ENCODE assay signal across 8 mouse cellular contexts in the genomic region with DNA sequence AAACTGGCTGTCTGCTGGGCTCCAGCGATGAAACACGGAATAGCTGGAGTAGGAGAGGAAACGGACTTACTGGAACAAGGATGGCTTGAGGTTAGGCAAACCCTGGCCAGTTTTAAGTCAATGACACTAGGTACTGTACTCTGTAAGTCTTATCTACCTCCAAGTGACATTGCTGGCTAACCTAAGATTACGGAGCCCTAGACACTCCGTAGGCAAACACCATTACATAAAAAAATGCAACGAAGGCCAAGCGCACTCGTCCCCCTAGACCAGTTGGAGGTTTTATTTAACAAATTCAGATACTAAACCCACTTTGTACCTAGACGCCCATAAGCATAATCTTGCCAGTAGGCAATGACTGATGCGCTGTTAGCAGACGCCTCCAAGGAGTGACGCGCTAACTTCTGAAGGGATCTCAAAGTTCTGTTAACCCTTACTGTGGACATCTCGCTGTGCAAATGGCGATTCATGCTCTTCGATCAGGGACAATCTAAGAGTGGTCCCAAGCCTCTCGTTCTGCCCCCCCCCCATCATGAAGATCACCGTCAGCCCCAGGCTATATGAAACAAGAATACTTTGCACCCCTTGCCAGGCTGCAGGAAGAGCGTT. TPM values are rescaled to one million over a fixed set of nuclear protein-coding genes. Genes with fewer than 3 reads are reported as not detected.
A peak's percentile ranks its signal among the peaks of the same experiment; 100 is the strongest.
DNase-seq lines count a peak whose midpoint lies in the region; ATAC-seq and TF ChIP-seq lines count a peak whose summit lies in the region.

No protein-coding gene starts in this region.

- H3K4me3 ChIP-seq in embryonic facial prominence, embryonic 14.5 days (ENCODE audit: low read depth, low read length): peak overlapping the region; percentile 59
- H3K4me3 ChIP-seq in hindbrain, postnatal 0 days (ENCODE audit: low read length): peak overlapping the region; percentile 51
- peak overlapping the region; percentile 60 for H3K4me3 ChIP-seq in liver, embryonic 11.5 days (ENCODE audit: low read depth, low read length)
- H3K4me3 ChIP-seq in neural tube, embryonic 13.5 days: peak overlapping the region; percentile 56

- no peaks in the 10 kb centered on the region for H3K4me1 ChIP-seq in embryonic facial prominence, embryonic 14.5 days (ENCODE audit: control insufficient read depth, insufficient read depth, low read length)
- H3K4me1 ChIP-seq in hindbrain, postnatal 0 days (ENCODE audit: insufficient read depth, low read length): no peaks in the 10 kb centered on the region
- 0 out of 2 replicates have a peak, but pooled peaks cover 2% of the 10 kb centered on the region for H3K4me1 ChIP-seq in liver, embryonic 11.5 days (replicated peaks; ENCODE audit: control insufficient read depth, insufficient read depth, low read length)
- H3K4me1 ChIP-seq in neural tube, embryonic 13.5 days (replicated peaks): peaks cover 11% of the 10 kb centered on the region

- peak overlapping the region; percentile 52 for H3K4me2 ChIP-seq in embryonic facial prominence, embryonic 14.5 days (ENCODE audit: low read depth, low read length)
- peak overlapping the region; percentile 62 for H3K4me2 ChIP-seq in hindbrain, postnatal 0 days (ENCODE audit: low read depth, low read length)
- H3K4me2 ChIP-seq in liver, embryonic 11.5 days: peak overlapping the region; percentile 73
- H3K4me2 ChIP-seq in neural tube, embryonic 13.5 days: peak overlapping the region; percentile 76

- DNase-seq in layer of hippocampus, adult 18-20 months (ENCODE audit: low spot score in 2 of 2): peak; percentile 9 to 29
- no peak for DNase-seq in layer of hippocampus, adult 9-10 months (ENCODE audit: low spot score)
- DNase-seq in NIH3T3 (ENCODE audit: low read depth): peak; percentile 48
- peak; percentile 20 for DNase-seq in embryonic facial prominence, embryonic 14.5 days (ENCODE audit: low spot score)
- peak; percentile 53 for DNase-seq in hindbrain, postnatal 0 days (ENCODE audit: low spot score)
- DNase-seq in liver, embryonic 11.5 days (ENCODE audit: low spot score): no peak
- DNase-seq in urinary bladder, adult 2 months (ENCODE audit: low spot score): no peak

- H3K9me3 ChIP-seq in embryonic facial prominence, embryonic 14.5 days (ENCODE audit: control insufficient read depth, low read length): no peaks in the 10 kb centered on the region
- H3K9me3 ChIP-seq in hindbrain, postnatal 0 days (ENCODE audit: low read length): no peaks in the 10 kb centered on the region
- no peaks in the 10 kb centered on the region for H3K9me3 ChIP-seq in liver, embryonic 11.5 days (ENCODE audit: control insufficient read depth, low read length)
- no peaks in the 10 kb centered on the region for H3K9me3 ChIP-seq in neural tube, embryonic 13.5 days

- H3K36me3 ChIP-seq in embryonic facial prominence, embryonic 14.5 days (ENCODE audit: control insufficient read depth, insufficient read depth, low read length): peaks cover 12% of the 10 kb centered on the region
- H3K36me3 ChIP-seq in hindbrain, postnatal 0 days (ENCODE audit: insufficient read depth, low read length): no peaks in the 10 kb centered on the region
- peaks cover 7% of the 10 kb centered on the region for H3K36me3 ChIP-seq in liver, embryonic 11.5 days (ENCODE audit: control insufficient read depth, insufficient read depth, low read length)
- H3K36me3 ChIP-seq in neural tube, embryonic 13.5 days: peaks cover 13% of the 10 kb centered on the region

- TF ChIP-seq CTCF in hindbrain, postnatal 0 days (IDR thresholded peaks at IDR 0.05; ENCODE audit: low read depth): no peak

- H3K9ac ChIP-seq in embryonic facial prominence, embryonic 14.5 days (ENCODE audit: low read depth, low read length): peak overlapping the region; percentile 85
- H3K9ac ChIP-seq in hindbrain, postnatal 0 days (replicated peaks; ENCODE audit: low read length): peak overlapping the region; percentile 61
- H3K9ac ChIP-seq in liver, embryonic 11.5 days (ENCODE audit: low read depth, low read length): peak overlapping the region; percentile 75
- H3K9ac ChIP-seq in neural tube, embryonic 13.5 days: peak overlapping the region; percentile 81

- WGBS in embryonic facial prominence, embryonic 14.5 days: 23% methylated on average over 18 of the region's 19 CpGs
- 24% methylated on average over 19 of the region's 19 CpGs for WGBS in hindbrain, postnatal 0 days
- 9% methylated on average over 19 of the region's 19 CpGs for WGBS in liver, embryonic 11.5 days
- 17% methylated on average over 19 of the region's 19 CpGs for WGBS in neural tube, embryonic 13.5 days

- peak; percentile 38; the same call in 1 of the 2 replicates for ATAC-seq in embryonic facial prominence, embryonic 14.5 days (ENCODE audit: low read depth)
- peak; percentile 55 for ATAC-seq in hindbrain, postnatal 0 days
- ATAC-seq in liver, embryonic 11.5 days (replicated peaks; ENCODE audit: low FRiP score): peak; percentile 4; the same call in 1 of the 2 replicates
- ATAC-seq in neural tube, embryonic 13.5 days (ENCODE audit: low read depth): peak; percentile 38; the same call in 1 of the 2 replicates

- no peaks in the 10 kb centered on the region for H3K27me3 ChIP-seq in embryonic facial prominence, embryonic 14.5 days (replicated peaks; ENCODE audit: control insufficient read depth, insufficient read depth, low read length)
- no peaks in the 10 kb centered on the region for H3K27me3 ChIP-seq in hindbrain, postnatal 0 days (ENCODE audit: insufficient read depth, low read length)
- H3K27me3 ChIP-seq in liver, embryonic 11.5 days (replicated peaks; ENCODE audit: control insufficient read depth, insufficient read depth, low read length): no peaks in the 10 kb centered on the region
- no peaks in the 10 kb centered on the region for H3K27me3 ChIP-seq in neural tube, embryonic 13.5 days

- peak overlapping the region; percentile 91 for H3K27ac ChIP-seq in embryonic facial prominence, embryonic 14.5 days (replicated peaks; ENCODE audit: low read depth, low read length)
- H3K27ac ChIP-seq in hindbrain, postnatal 0 days: peak overlapping the region; percentile 86
- peak overlapping the region; percentile 87 for H3K27ac ChIP-seq in liver, embryonic 11.5 days (ENCODE audit: low read depth, low read length)
- H3K27ac ChIP-seq in neural tube, embryonic 13.5 days (replicated peaks): peak overlapping the region; percentile 89

RNA-seq across cellular contexts. Expression of a gene that starts 0.8 kb away (rescaled TPM):
- 100 to 1,000 TPM; 252 to 254 TPM for total RNA-seq in layer of hippocampus, adult 18-20 months (2021)
- 616 and 763 TPM in 2 replicates for polyA plus RNA-seq in embryonic facial prominence, embryonic 14.5 days (2014; fragmentation: Nextera tagmentation; extraction: Ambion mirVana)
- total RNA-seq in hindbrain, postnatal 0 days (2014; rRNA removed): 99.1 and 125 TPM in 2 replicates
- polyA plus RNA-seq in hindbrain, postnatal 0 days (2015; fragmentation: Nextera tagmentation; extraction: Ambion mirVana): 351 and 371 TPM in 2 replicates
- polyA plus RNA-seq in liver, embryonic 11.5 days (2014; fragmentation: Nextera tagmentation; extraction: Ambion mirVana): 683 and 708 TPM in 2 replicates
- 319 and 363 TPM in 2 replicates for polyA plus RNA-seq in neural tube, embryonic 13.5 days (2015; fragmentation: Nextera tagmentation; extraction: Ambion mirVana)
- polyA plus RNA-seq in urinary bladder, adult 2 months (2012; rRNA removed): 986 and 1,015 TPM in 2 replicates

RNA-seq across cellular contexts. Expression of a gene that starts 25.7 kb away (rescaled TPM):
- total RNA-seq in layer of hippocampus, adult 18-20 months (2021): 10 to 100 TPM; 18.4 to 18.9 TPM
- polyA plus RNA-seq in embryonic facial prominence, embryonic 14.5 days (2014; fragmentation: Nextera tagmentation; extraction: Ambion mirVana): 12.2 and 13.4 TPM in 2 replicates
- total RNA-seq in hindbrain, postnatal 0 days (2014; rRNA removed): 6.8 and 7.9 TPM in 2 replicates
- 22.8 and 25.9 TPM in 2 replicates for polyA plus RNA-seq in hindbrain, postnatal 0 days (2015; fragmentation: Nextera tagmentation; extraction: Ambion mirVana)
- polyA plus RNA-seq in liver, embryonic 11.5 days (2014; fragmentation: Nextera tagmentation; extraction: Ambion mirVana): 16.1 and 20.9 TPM in 2 replicates
- 28.8 and 33.6 TPM in 2 replicates for polyA plus RNA-seq in neural tube, embryonic 13.5 days (2015; fragmentation: Nextera tagmentation; extraction: Ambion mirVana)
- 30.7 and 32.1 TPM in 2 replicates for polyA plus RNA-seq in urinary bladder, adult 2 months (2012; rRNA removed)

RNA-seq across cellular contexts. Expression of a gene that starts 35.8 kb away (rescaled TPM):
- not detected for total RNA-seq in layer of hippocampus, adult 18-20 months (2021)
- 0.30 and 0.35 TPM in 2 replicates for polyA plus RNA-seq in embryonic facial prominence, embryonic 14.5 days (2014; fragmentation: Nextera tagmentation; extraction: Ambion mirVana)
- not detected in 2 replicates for total RNA-seq in hindbrain, postnatal 0 days (2014; rRNA removed)
- polyA plus RNA-seq in hindbrain, postnatal 0 days (2015; fragmentation: Nextera tagmentation; extraction: Ambion mirVana): 0.09 TPM in 1 of 2 replicates, not detected in the other
- polyA plus RNA-seq in liver, embryonic 11.5 days (2014; fragmentation: Nextera tagmentation; extraction: Ambion mirVana): 0.21 and 0.34 TPM in 2 replicates
- 0.15 TPM in 1 of 2 replicates, not detected in the other for polyA plus RNA-seq in neural tube, embryonic 13.5 days (2015; fragmentation: Nextera tagmentation; extraction: Ambion mirVana)
- not detected in 2 replicates for polyA plus RNA-seq in urinary bladder, adult 2 months (2012; rRNA removed)

RNA-seq across cellular contexts. Expression of a gene that starts 42.2 kb away (rescaled TPM):
- total RNA-seq in layer of hippocampus, adult 18-20 months (2021): 10 to 100 TPM; 12.5 to 14.8 TPM
- polyA plus RNA-seq in embryonic facial prominence, embryonic 14.5 days (2014; fragmentation: Nextera tagmentation; extraction: Ambion mirVana): 12.6 and 13.2 TPM in 2 replicates
- total RNA-seq in hindbrain, postnatal 0 days (2014; rRNA removed): 19.1 and 19.9 TPM in 2 replicates
- polyA plus RNA-seq in hindbrain, postnatal 0 days (2015; fragmentation: Nextera tagmentation; extraction: Ambion mirVana): 21.1 and 21.6 TPM in 2 replicates
- polyA plus RNA-seq in liver, embryonic 11.5 days (2014; fragmentation: Nextera tagmentation; extraction: Ambion mirVana): 19.0 and 19.9 TPM in 2 replicates
- 22.8 and 23.0 TPM in 2 replicates for polyA plus RNA-seq in neural tube, embryonic 13.5 days (2015; fragmentation: Nextera tagmentation; extraction: Ambion mirVana)
- polyA plus RNA-seq in urinary bladder, adult 2 months (2012; rRNA removed): 4.2 and 5.3 TPM in 2 replicates

Comparison
In these comparisons a context has a peak if more than half of its experiments do, and no peak if none do; other contexts are left out.
1. DNase-seq: peak in layer of hippocampus, adult 18-20 months (2 of 2), NIH3T3 (single experiment), embryonic facial prominence, embryonic 14.5 days (single experiment) and hindbrain, postnatal 0 days (single experiment); none in layer of hippocampus, adult 9-10 months (single experiment), liver, embryonic 11.5 days (single experiment) and urinary bladder, adult 2 months (single experiment).
2. ATAC-seq: peak in every context shown above with its lines; median percentile 55 in hindbrain, postnatal 0 days; 38 in embryonic facial prominence, embryonic 14.5 days; 38 in neural tube, embryonic 13.5 days; 4 in liver, embryonic 11.5 days.
3. Peak in every context shown above with its lines, with median percentiles within 50 percentile points of each other: H3K27ac ChIP-seq, H3K4me2 ChIP-seq, H3K4me3 ChIP-seq and H3K9ac ChIP-seq.